Mouse (Mus musculus): ENCODE measurements at regions not wholly inside any gene's neighbourhood (a gene's known extent, or its start where the extent isn't known, plus 50 kb on each side); places are given as distances from the start of the nearest gene placed in this dataset.

GRCm38 (mm10) chr9:122437464-122437863, 86.1 kb downstream of the Abhd5 start:
- Histone ChIP-seq H3K27me3 (ENCODE audit: control insufficient read depth, insufficient read depth, low read length) (no peaks in the 10 kb centered on the region), H3K4me3 (replicated peaks; ENCODE audit: insufficient read depth, low read depth, low read length) (no peak overlapping the region), H3K4me1 (ENCODE audit: control insufficient read depth, insufficient read depth, low read length) (no peaks in the 10 kb centered on the region), H3K27ac (ENCODE audit: insufficient read depth, low read length) (no peak overlapping the region)
- peak; percentile 15 to 56 for DNase-seq
- 15% methylated on average over 4 of the region's 4 CpGs for WGBS
- TF ChIP-seq CTCF (IDR thresholded peaks at IDR 0.05; ENCODE audit: borderline replicate concordance, insufficient read depth, low read depth, low read length) = no peak
- no peak for TF ChIP-seq POLR2A (IDR thresholded peaks at IDR 0.05; ENCODE audit: borderline replicate concordance, insufficient read depth, low read length)

- TF ChIP-seq POLR2A (IDR thresholded peaks at IDR 0.05; ENCODE audit: borderline replicate concordance, insufficient read depth, low read length) = no peak
- TF ChIP-seq CTCF (IDR thresholded peaks at IDR 0.05; ENCODE audit: borderline replicate concordance, insufficient read depth, low read depth, low read length) = no peak
- H3K27ac ChIP-seq (ENCODE audit: insufficient read depth, low read length) = no peak overlapping the region
- no peak overlapping the region for H3K4me3 ChIP-seq (replicated peaks; ENCODE audit: insufficient read depth, low read depth, low read length)
- no peak for DNase-seq
- no peaks in the 10 kb centered on the region for H3K27me3 ChIP-seq (ENCODE audit: control insufficient read depth, insufficient read depth, low read length)
- H3K4me1 ChIP-seq (ENCODE audit: control insufficient read depth, insufficient read depth, low read length) = no peaks in the 10 kb centered on the region; the same call in 1 of the 2 replicates
- 48% methylated on average over 5 of the region's 5 CpGs for WGBS
Observed at GRCm38 (mm10) chr9:122446387-122447105, 95.1 kb downstream of the Abhd5 start.

GRCm38 (mm10) chr9:122447568-122447967, 96.2 kb downstream of the Abhd5 start:
- no peak for DNase-seq
- Histone ChIP-seq H3K4me1 (ENCODE audit: control insufficient read depth, insufficient read depth, low read length) (no peaks in the 10 kb centered on the region; the same call in 1 of the 2 replicates), H3K27ac (ENCODE audit: insufficient read depth, low read length) (no peak overlapping the region), H3K27me3 (ENCODE audit: control insufficient read depth, insufficient read depth, low read length) (no peaks in the 10 kb centered on the region), H3K4me3 (replicated peaks; ENCODE audit: insufficient read depth, low read depth, low read length) (no peak overlapping the region)
- 23% methylated on average over 7 of the region's 7 CpGs for WGBS
- TF ChIP-seq CTCF (IDR thresholded peaks at IDR 0.05; ENCODE audit: borderline replicate concordance, insufficient read depth, low read depth, low read length) = no peak
- no peak for TF ChIP-seq POLR2A (IDR thresholded peaks at IDR 0.05; ENCODE audit: borderline replicate concordance, insufficient read depth, low read length)

- TF ChIP-seq POLR2A (IDR thresholded peaks at IDR 0.05; ENCODE audit: borderline replicate concordance, insufficient read depth, low read length) = no peak
- TF ChIP-seq CTCF (IDR thresholded peaks at IDR 0.05; ENCODE audit: borderline replicate concordance, insufficient read depth, low read depth, low read length) = no peak
- 60% methylated on average over 4 of the region's 4 CpGs for WGBS
- Histone ChIP-seq H3K4me1 (ENCODE audit: control insufficient read depth, insufficient read depth, low read length) (no peaks in the 10 kb centered on the region; the same call in 1 of the 2 replicates), H3K4me3 (replicated peaks; ENCODE audit: insufficient read depth, low read depth, low read length) (no peak overlapping the region), H3K27me3 (ENCODE audit: control insufficient read depth, insufficient read depth, low read length) (no peaks in the 10 kb centered on the region), H3K27ac (ENCODE audit: insufficient read depth, low read length) (no peak overlapping the region)
- no peak for DNase-seq
Observed at GRCm38 (mm10) chr9:122448342-122448741, 96.9 kb downstream of the Abhd5 start.

GRCm38 (mm10) chr9:122450524-122450923, 99.1 kb downstream of the Abhd5 start:
- DNase-seq = no peak
- 40% methylated on average over 5 of the region's 5 CpGs for whole genome bisulfite sequencing
- TF ChIP-seq POLR2A (IDR thresholded peaks at IDR 0.05; ENCODE audit: borderline replicate concordance, insufficient read depth, low read length) (no peak), CTCF (IDR thresholded peaks at IDR 0.05; ENCODE audit: borderline replicate concordance, insufficient read depth, low read depth, low read length) (no peak)
- no peak overlapping the region for H3K4me3 ChIP-seq (replicated peaks; ENCODE audit: insufficient read depth, low read depth, low read length)
- no peak overlapping the region for H3K27ac ChIP-seq (ENCODE audit: insufficient read depth, low read length)
- H3K27me3 ChIP-seq (ENCODE audit: control insufficient read depth, insufficient read depth, low read length) = no peaks in the 10 kb centered on the region
- H3K4me1 ChIP-seq (ENCODE audit: control insufficient read depth, insufficient read depth, low read length) = no peaks in the 10 kb centered on the region; the same call in 1 of the 2 replicates

GRCm38 (mm10) chr9:122455301-122455700, 103.9 kb downstream of the Abhd5 start:
- WGBS = 61% methylated on average over 8 of the region's 8 CpGs
- Histone ChIP-seq H3K27ac (ENCODE audit: insufficient read depth, low read length) (no peak overlapping the region), H3K27me3 (ENCODE audit: control insufficient read depth, insufficient read depth, low read length) (no peaks in the 10 kb centered on the region), H3K4me3 (replicated peaks; ENCODE audit: insufficient read depth, low read depth, low read length) (no peak overlapping the region), H3K4me1 (ENCODE audit: control insufficient read depth, insufficient read depth, low read length) (no peaks in the 10 kb centered on the region)
- TF ChIP-seq CTCF (IDR thresholded peaks at IDR 0.05; ENCODE audit: borderline replicate concordance, insufficient read depth, low read depth, low read length) (no peak), POLR2A (IDR thresholded peaks at IDR 0.05; ENCODE audit: borderline replicate concordance, insufficient read depth, low read length) (no peak)
- no peak for DNase-seq

GRCm38 (mm10) chr9:122455779-122456178, 104.4 kb downstream of the Abhd5 start:
- WGBS = 60% methylated on average over 6 of the region's 6 CpGs
- H3K27me3 ChIP-seq (ENCODE audit: control insufficient read depth, insufficient read depth, low read length) = no peaks in the 10 kb centered on the region
- H3K4me1 ChIP-seq (ENCODE audit: control insufficient read depth, insufficient read depth, low read length) = no peaks in the 10 kb centered on the region
- TF ChIP-seq CTCF (IDR thresholded peaks at IDR 0.05; ENCODE audit: borderline replicate concordance, insufficient read depth, low read depth, low read length) (no peak), POLR2A (IDR thresholded peaks at IDR 0.05; ENCODE audit: borderline replicate concordance, insufficient read depth, low read length) (no peak)
- no peak for DNase-seq
- H3K4me3 ChIP-seq (replicated peaks; ENCODE audit: insufficient read depth, low read depth, low read length) = no peak overlapping the region
- H3K27ac ChIP-seq (ENCODE audit: insufficient read depth, low read length) = no peak overlapping the region

GRCm38 (mm10) chr9:122459491-122459890, 108.1 kb downstream of the Abhd5 start:
- TF ChIP-seq CTCF (IDR thresholded peaks at IDR 0.05; ENCODE audit: borderline replicate concordance, insufficient read depth, low read depth, low read length) = no peak
- TF ChIP-seq POLR2A (IDR thresholded peaks at IDR 0.05; ENCODE audit: borderline replicate concordance, insufficient read depth, low read length) = no peak
- Histone ChIP-seq H3K27ac (ENCODE audit: insufficient read depth, low read length) (no peak overlapping the region), H3K4me1 (ENCODE audit: control insufficient read depth, insufficient read depth, low read length) (no peaks in the 10 kb centered on the region), H3K4me3 (replicated peaks; ENCODE audit: insufficient read depth, low read depth, low read length) (no peak overlapping the region), H3K27me3 (ENCODE audit: control insufficient read depth, insufficient read depth, low read length) (no peaks in the 10 kb centered on the region)
- WGBS = 77% methylated on average over 6 of the region's 6 CpGs
- DNase-seq = no peak

Data from cerebellum, adult 2 months (tissue).